Mouse (Mus musculus) cerebellum, adult 2 months (tissue): ENCODE data around the gene Wdr5. TPM values are rescaled to one million over a fixed set of nuclear protein-coding genes. Genes with fewer than 3 reads are reported as not detected.
"Not testable (repeated sequence)": the region's sequence is repeated elsewhere in the genome, so short reads cannot be mapped to it uniquely, and the experiment has no call there.

Experiments used
- DNase-seq, 2 experiments: peaks; one replicate each; pipeline ENCODE4 v3.0.0; 2021
- H3K27ac ChIP-seq: fragments of 200-500 bp; 2 replicates; pipeline ENCODE4 v1.5.1; 2012; ENCODE audit warnings: low read length, control low read depth, inconsistent platforms; ENCODE audit not compliant: insufficient read depth
- H3K27me3 ChIP-seq: fragments of 200-500 bp; 2 replicates; pipeline ENCODE4 v1.6.1; 2012; ENCODE audit warnings: inconsistent platforms, mild to moderate bottlenecking, low read length, moderate library complexity; ENCODE audit not compliant: control insufficient read depth, insufficient read depth
- H3K4me1 ChIP-seq: fragments of 200-500 bp; 2 replicates; pipeline ENCODE4 v1.6.1; 2011; ENCODE audit warnings: low read length; ENCODE audit not compliant: control insufficient read depth, insufficient read depth
- H3K4me3 ChIP-seq: fragments of 200-500 bp; replicated peaks from 2 replicates; pipeline ENCODE3; 2011; ENCODE audit warnings: mild to moderate bottlenecking, low read depth, low read length, control low read depth; ENCODE audit not compliant: insufficient read depth
- CTCF ChIP-seq: fragments of 200-500 bp; IDR thresholded peaks from 2 replicates; pipeline ENCODE4 v1.5.1; 2011; ENCODE audit warnings: low read depth, mild to moderate bottlenecking, control low read depth, low read length, moderate library complexity, borderline replicate concordance; ENCODE audit not compliant: insufficient read depth
- POLR2A ChIP-seq: fragments of 200-500 bp; IDR thresholded peaks from 2 replicates; pipeline ENCODE4 v1.6.1; 2011; ENCODE audit warnings: low read length, control low read depth, borderline replicate concordance; ENCODE audit not compliant: insufficient read depth
- whole genome bisulfite sequencing: fragments of 180-500 bp; shearing (Covaris S2); methylation state at CpG from one replicate; pipeline ENCODE4 v1.1.7; 2018; 5-methylcytosine and 5-hydroxymethylcytosine counted together
- polyA plus RNA-seq: library from polyadenylated mRNA; depleted of rRNA; stranded (reverse); fragments of >200 nt; gene quantifications from 2 replicates; pipeline ENCODE4 v1.2.3, GENCODE M21; 2012

Gene Wdr5
- polyA plus RNA-seq, 1 experiment = 30.6 TPM

GRCm38 (mm10) chr2:27507562-27507961 lies 7.4 kb upstream of the Wdr5 start, which contains the start of gene Brd3:
Brd3 (minus strand) TSS chr2:27507662.
- TF ChIP-seq POLR2A (no peak), CTCF (no peak)
- no peak within 1 kb of the TSS for H3K4me3 ChIP-seq
- H3K27ac ChIP-seq = no peak within 1 kb of the TSS
- WGBS = 79% methylated on average over 4 of the region's 4 CpGs
- no peaks in the 10 kb centered on the region for H3K27me3 ChIP-seq
- H3K4me1 ChIP-seq = no peaks in the 10 kb centered on the region
- DNase-seq = no peak

GRCm38 (mm10) chr2:27510706-27511105 lies 4.3 kb upstream of the Wdr5 start:
- Histone ChIP-seq H3K4me1 (peaks cover 4% of the 10 kb centered on the region; the same call in 1 of the 2 replicates), H3K27ac (no peak overlapping the region), H3K4me3 (no peak overlapping the region), H3K27me3 (no peaks in the 10 kb centered on the region)
- TF ChIP-seq POLR2A = no peak
- TF ChIP-seq CTCF = no peak
- WGBS = 41% methylated on average over 7 of the region's 7 CpGs
- no peak for DNase-seq

GRCm38 (mm10) chr2:27512909-27513308 lies 2.0 kb upstream of the Wdr5 start:
- no peaks in the 10 kb centered on the region for H3K27me3 ChIP-seq
- H3K27ac ChIP-seq = no peak overlapping the region
- no peak overlapping the region for H3K4me3 ChIP-seq
- TF ChIP-seq POLR2A (no peak), CTCF (no peak)
- H3K4me1 ChIP-seq = peaks cover 10% of the 10 kb centered on the region
- 87% methylated on average over 3 of the region's 3 CpGs for WGBS
- DNase-seq = no peak

GRCm38 (mm10) chr2:27513861-27514260 lies 1.1 kb upstream of the Wdr5 start:
- DNase-seq = no peak
- peaks cover 10% of the 10 kb centered on the region for H3K4me1 ChIP-seq
- peak overlapping the region; percentile 68; the same call in 1 of the 2 replicates for H3K27ac ChIP-seq
- 59% methylated on average over 5 of the region's 5 CpGs for WGBS
- no peak for TF ChIP-seq POLR2A
- TF ChIP-seq CTCF = no peak
- no peaks in the 10 kb centered on the region for H3K27me3 ChIP-seq
- peak overlapping the region; percentile 94 for H3K4me3 ChIP-seq

- DNase-seq = peak in 1 of 2 experiments; percentile 16
- no peaks in the 10 kb centered on the region for H3K27me3 ChIP-seq
- peak overlapping the region; percentile 94 for H3K4me3 ChIP-seq
- TF ChIP-seq CTCF = no peak
- TF ChIP-seq POLR2A = no peak
- WGBS = under 1% methylated on average over 40 of the region's 40 CpGs
- H3K27ac ChIP-seq = 0 out of 2 replicates have a peak overlapping the region, but pooled peaks have one; percentile 20
- peaks cover 10% of the 10 kb centered on the region for H3K4me1 ChIP-seq
Observed at GRCm38 (mm10) chr2:27515341-27516166, 597 bp downstream of the Wdr5 start.

GRCm38 (mm10) chr2:27516289-27516688 lies 1.3 kb downstream of the Wdr5 start:
- Histone ChIP-seq H3K27ac (no peak overlapping the region), H3K4me3 (peak overlapping the region; percentile 41), H3K27me3 (no peaks in the 10 kb centered on the region), H3K4me1 (peaks cover 10% of the 10 kb centered on the region)
- no peak for DNase-seq
- TF ChIP-seq POLR2A (no peak), CTCF (no peak)
- WGBS = 0% methylated on average over 1 of the region's 1 CpGs

GRCm38 (mm10) chr2:27518283-27518682 lies 3.3 kb downstream of the Wdr5 start:
- no peaks in the 10 kb centered on the region for H3K27me3 ChIP-seq
- no peak for TF ChIP-seq POLR2A
- TF ChIP-seq CTCF = no peak
- peaks cover 10% of the 10 kb centered on the region for H3K4me1 ChIP-seq
- H3K27ac ChIP-seq = no peak overlapping the region
- 92% methylated on average over 3 of the region's 3 CpGs for WGBS
- H3K4me3 ChIP-seq = no peak overlapping the region
- DNase-seq = no peak

- not testable (repeated sequence) for H3K4me1 ChIP-seq, H3K4me3 ChIP-seq, DNase-seq, H3K27me3 ChIP-seq, H3K27ac ChIP-seq
- WGBS = 64% methylated on average over 5 of the region's 5 CpGs
Observed at GRCm38 (mm10) chr2:27538455-27539330, 23.7 kb downstream of the Wdr5 start.
